8 mouse cellular contexts compared by ENCODE assay signal in genomic region chr3:94479564-94479963, GRCm38 (mm10). TPM values are rescaled to one million over a fixed set of nuclear protein-coding genes. Genes with fewer than 3 reads are reported as not detected.
DNase-seq lines count a peak whose midpoint lies in the region; ATAC-seq and TF ChIP-seq lines count a peak whose summit lies in the region.

No protein-coding gene starts in this region.

- no peaks in the 10 kb centered on the region for H3K36me3 ChIP-seq in hindbrain, embryonic 11.5 days (ENCODE audit: control insufficient read depth, insufficient read depth, low read length)
- no peaks in the 10 kb centered on the region for H3K36me3 ChIP-seq in myocyte (ENCODE audit: control insufficient read depth, insufficient read depth)

- 0 out of 2 replicates have a peak, but pooled peaks cover 3% of the 10 kb centered on the region for H3K27me3 ChIP-seq in hindbrain, embryonic 11.5 days (ENCODE audit: control insufficient read depth, insufficient read depth, low read length)
- no peaks in the 10 kb centered on the region for H3K27me3 ChIP-seq in myocyte (ENCODE audit: control insufficient read depth, insufficient read depth, insufficient read length)

- peak overlapping the region; percentile 72 for H3K4me2 ChIP-seq in hindbrain, embryonic 11.5 days (replicated peaks; ENCODE audit: low read depth, low read length)
- H3K4me2 ChIP-seq in myocyte (ENCODE audit: low read depth) = no peak overlapping the region

- H3K27ac ChIP-seq in hindbrain, embryonic 11.5 days (ENCODE audit: low read depth, low read length) = peak overlapping the region; percentile 75; the same call in 1 of the 2 replicates

- peaks cover 21% of the 10 kb centered on the region for H3K4me1 ChIP-seq in hindbrain, embryonic 11.5 days (replicated peaks; ENCODE audit: control insufficient read depth, insufficient read depth, low read length)

- DNase-seq in kidney, postnatal 14 days = peak; percentile 23
- DNase-seq in kidney, adult 9 months = no peak
- peak; percentile 65 for DNase-seq in embryo, embryonic 11 days
- DNase-seq in hindbrain, embryonic 11.5 days (ENCODE audit: low spot score) = peak; percentile 47
- DNase-seq in cerebellum, adult 8-10 months = no peak
- no peak for DNase-seq in urinary bladder, postnatal 4 days (ENCODE audit: low spot score in 2 of 2)

- H3K9ac ChIP-seq in hindbrain, embryonic 11.5 days (ENCODE audit: low read depth, low read length) = peak overlapping the region; percentile 63

- no peak overlapping the region for H3ac ChIP-seq in myocyte (ENCODE audit: control insufficient read depth, insufficient read length)

- ATAC-seq in hindbrain, embryonic 11.5 days (ENCODE audit: low FRiP score) = no peak
- no peak for ATAC-seq in inflammation-experienced regulatory T-cells, adult 6 months

- no peak for TF ChIP-seq POLR2A in myocyte (IDR thresholded peaks at IDR 0.05; ENCODE audit: insufficient read length, low read depth)

- H3K79me2 ChIP-seq in myocyte (ENCODE audit: control insufficient read depth, insufficient read depth) = no peaks in the 10 kb centered on the region

- WGBS in hindbrain, embryonic 11.5 days = 6% methylated on average over 11 of the region's 11 CpGs

- no peaks in the 10 kb centered on the region for H3K9me3 ChIP-seq in hindbrain, embryonic 11.5 days (ENCODE audit: control insufficient read depth, low read length)

- H3K4me3 ChIP-seq in hindbrain, embryonic 11.5 days (ENCODE audit: low read depth, low read length) = peak overlapping the region; percentile 52
- no peak overlapping the region for H3K4me3 ChIP-seq in myocyte

TF ChIP-seq in myocyte, 11 proteins besides CTCF, POLR2A, EP300 and RAD21:
- TF ChIP-seq REST (IDR thresholded peaks at IDR 0.05; ENCODE audit: insufficient read depth, insufficient read length) (peak; percentile 44), MAX (IDR thresholded peaks at IDR 0.05; ENCODE audit: low read depth) (no peak)

RNA-seq across cellular contexts. Expression of gene Riiad1, which starts 0.6 kb away (rescaled TPM):
- 15.5 and 19.7 TPM in 2 replicates for polyA plus RNA-seq in hindbrain, embryonic 11.5 days (2014; fragmentation: Nextera tagmentation; extraction: Ambion mirVana)
- polyA plus RNA-seq in myocyte (2012; fragmentation: generic; extraction: Trizol) = 0.36 TPM
- not detected for polyA plus RNA-seq in inflammation-experienced regulatory T-cells, adult 6 months (2017; shearing (Covaris generic))

RNA-seq across cellular contexts. Expression of gene Celf3, which starts 1.5 kb away (rescaled TPM):
- polyA plus RNA-seq in hindbrain, embryonic 11.5 days (2014; fragmentation: Nextera tagmentation; extraction: Ambion mirVana) = 164 and 210 TPM in 2 replicates
- polyA plus RNA-seq in myocyte (2012; fragmentation: generic; extraction: Trizol) = 0.11 TPM
- polyA plus RNA-seq in inflammation-experienced regulatory T-cells, adult 6 months (2017; shearing (Covaris generic)) = 1 to 10 TPM in 1 of 3 experiments, under 1 TPM in 2; 0.73 to 1.5 (median 0.87) TPM

RNA-seq across cellular contexts. Expression of gene Oaz3, which starts 35.8 kb away (rescaled TPM):
- 0.18 and 0.56 TPM in 2 replicates for polyA plus RNA-seq in hindbrain, embryonic 11.5 days (2014; fragmentation: Nextera tagmentation; extraction: Ambion mirVana)
- 0.10 TPM for polyA plus RNA-seq in myocyte (2012; fragmentation: generic; extraction: Trizol)
- 1 to 10 TPM in 2 of 3 experiments, under 1 TPM in 1; 0.75 to 1.2 (median 1.0) TPM for polyA plus RNA-seq in inflammation-experienced regulatory T-cells, adult 6 months (2017; shearing (Covaris generic))

RNA-seq across cellular contexts. Expression of gene Mrpl9, which starts 36.4 kb away (rescaled TPM):
- 70.5 and 72.1 TPM in 2 replicates for polyA plus RNA-seq in hindbrain, embryonic 11.5 days (2014; fragmentation: Nextera tagmentation; extraction: Ambion mirVana)
- polyA plus RNA-seq in myocyte (2012; fragmentation: generic; extraction: Trizol) = 75.1 TPM
- polyA plus RNA-seq in inflammation-experienced regulatory T-cells, adult 6 months (2017; shearing (Covaris generic)) = 10 to 100 TPM; 45.9 to 67.0 (median 66.8) TPM

Comparison
In these comparisons a context has a peak if more than half of its experiments do, and no peak if none do; other contexts are left out.
1. DNase-seq: peak in kidney, postnatal 14 days (single experiment), embryo, embryonic 11 days (single experiment) and hindbrain, embryonic 11.5 days (single experiment); none in kidney, adult 9 months (single experiment), cerebellum, adult 8-10 months (single experiment) and urinary bladder, postnatal 4 days (0 of 2).
2. RNA of gene Riiad1, which starts 0.6 kb away (polyA plus RNA-seq): 15.5 to 19.7 TPM in hindbrain, embryonic 11.5 days; 0.36 TPM in myocyte (single experiment) and not detected in inflammation-experienced regulatory T-cells, adult 6 months; every median in the first group is over 10 times any median in the second.
3. RNA of gene Celf3, which starts 1.5 kb away (polyA plus RNA-seq): 164 to 210 TPM in hindbrain, embryonic 11.5 days; 0.73 to 1.5 TPM in inflammation-experienced regulatory T-cells, adult 6 months and 0.11 TPM in myocyte (single experiment); every median in the first group is over 10 times any median in the second.